Mouse (Mus musculus): ENCODE results near the gene Mcf2l.

Gene Mcf2l

GRCm38 (mm10) chr8:12985259-12985658, 111.7 kb downstream of the Mcf2l start:
- no peak for DNase-seq (ENCODE audit: inconsistent age in 2 of 2, low spot score in 1 of 2)

DNA sequence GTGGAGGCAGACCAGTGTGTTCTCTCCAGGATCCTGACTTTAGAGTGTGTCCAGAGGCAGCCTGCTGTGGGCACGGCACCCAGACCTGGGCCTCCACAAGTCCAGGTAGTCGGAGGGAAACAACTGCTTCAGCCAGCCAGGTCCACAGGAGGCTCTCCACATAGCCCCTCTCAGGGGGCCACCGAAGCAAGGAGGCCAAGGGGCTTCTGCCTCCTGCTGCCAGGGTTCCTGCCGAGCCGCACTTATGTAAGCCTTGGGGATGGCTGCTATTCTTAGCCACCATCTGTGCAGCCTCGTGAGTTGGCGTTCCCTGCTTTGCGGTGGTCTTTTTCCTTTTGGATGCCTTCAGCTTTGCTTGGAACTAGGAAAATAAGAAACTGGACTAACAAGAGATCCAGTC, 114.0 kb downstream of the Mcf2l start:
- no peak for DNase-seq (ENCODE audit: inconsistent age in 2 of 2, low spot score in 1 of 2)

DNA sequence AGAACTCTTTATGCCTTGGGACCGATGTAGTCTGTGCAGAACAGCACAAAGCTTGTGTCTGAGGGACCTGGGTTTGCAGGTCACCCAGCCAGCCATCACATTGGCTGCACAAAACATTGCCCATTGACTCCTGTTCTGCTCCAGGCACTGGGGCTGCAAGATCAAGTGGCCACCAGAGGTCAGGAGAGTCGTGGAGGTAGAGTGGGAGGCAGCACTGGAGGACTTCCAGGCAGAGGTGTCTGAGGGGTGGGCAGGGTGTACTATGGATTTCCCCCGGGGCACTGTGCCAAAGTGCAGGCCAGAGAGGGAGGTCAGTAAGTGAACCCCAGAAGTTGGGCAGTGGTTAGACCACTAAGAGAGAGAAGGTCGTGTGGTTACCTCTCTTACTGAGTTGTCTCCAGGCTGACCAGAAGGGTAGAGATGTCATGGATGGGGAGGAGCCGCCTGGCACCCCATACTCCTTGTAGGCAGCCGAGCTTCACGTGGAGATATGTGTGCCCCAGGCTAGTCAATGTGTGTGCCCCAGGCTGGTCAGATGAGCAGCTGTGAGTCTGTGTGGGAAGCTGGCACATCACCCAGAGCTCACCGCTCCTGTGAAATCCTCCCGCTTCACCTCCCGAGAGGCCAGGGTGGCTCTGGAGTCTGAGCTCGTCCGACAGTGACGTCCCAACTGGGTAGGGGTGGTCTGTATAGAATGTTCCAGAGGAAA, 115.3 kb downstream of the Mcf2l start:
- peak in 1 of 2 experiments; percentile 33 for DNase-seq (ENCODE audit: inconsistent age in 2 of 2, low spot score in 1 of 2)

GRCm38 (mm10) chr8:12991411-12991810, 117.8 kb downstream of the Mcf2l start:
- no peak for DNase-seq (ENCODE audit: inconsistent age in 2 of 2, low spot score in 1 of 2)

GRCm38 (mm10) chr8:12994468-12994867, 120.9 kb downstream of the Mcf2l start:
- no peak for DNase-seq (ENCODE audit: inconsistent age in 2 of 2, low spot score in 1 of 2)

- DNase-seq (ENCODE audit: inconsistent age in 2 of 2, low spot score in 1 of 2) = peak in 1 of 2 experiments; percentile 77
These were observed 121.9 kb downstream of the Mcf2l start for GRCm38 (mm10) chr8:12995481-12995880.

GRCm38 (mm10) chr8:12996831-12997275, 123.2 kb downstream of the Mcf2l start:
- DNase-seq (ENCODE audit: inconsistent age in 2 of 2, low spot score in 1 of 2) = no peak

DNA sequence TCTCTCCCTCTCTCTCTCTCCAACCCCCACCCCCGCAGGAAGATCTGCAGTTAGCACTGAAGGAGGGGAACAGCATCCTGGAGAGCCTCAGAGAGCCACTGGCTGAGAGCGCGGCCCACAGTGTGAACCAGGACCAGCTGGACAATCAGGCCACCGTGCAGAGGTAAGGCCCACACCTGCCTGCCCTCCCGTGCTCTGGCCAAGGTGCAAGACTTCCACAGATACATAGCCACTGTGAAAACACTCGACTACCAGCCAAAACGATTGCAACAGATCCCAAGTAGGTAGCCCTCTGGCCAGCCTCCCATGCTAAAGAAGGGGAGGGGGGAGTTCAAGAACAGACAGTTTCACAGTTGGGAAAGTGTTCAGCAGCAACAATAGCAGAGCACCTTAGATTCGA, 124.7 kb downstream of the Mcf2l start:
- DNase-seq (ENCODE audit: inconsistent age in 2 of 2, low spot score in 1 of 2) = no peak

- DNase-seq (ENCODE audit: inconsistent age in 2 of 2, low spot score in 1 of 2) = no peak
These were observed 126.2 kb downstream of the Mcf2l start for GRCm38 (mm10) chr8:12999793-13000192.

DNA sequence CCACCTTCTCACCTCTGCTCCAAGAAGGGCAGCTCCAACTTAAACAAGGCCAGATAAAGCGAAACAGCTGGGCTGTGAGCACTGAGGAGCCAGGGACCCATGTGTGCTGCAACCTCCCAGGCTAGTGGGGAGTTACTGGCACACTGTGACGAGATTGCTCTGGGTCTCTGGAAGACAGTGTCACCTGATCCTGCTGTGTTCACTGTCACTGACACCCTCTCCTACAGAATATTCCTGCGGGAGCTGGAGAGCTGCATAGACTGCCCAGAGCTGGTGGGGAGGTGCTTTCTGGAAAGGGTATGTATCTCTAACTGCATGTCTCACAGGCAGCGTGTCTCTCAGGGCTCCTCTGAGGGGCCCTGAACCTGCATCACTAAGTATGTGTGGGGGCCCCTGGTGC, 133.9 kb downstream of the Mcf2l start:
- DNase-seq (ENCODE audit: inconsistent age in 2 of 2, low spot score in 1 of 2) = no peak

DNA sequence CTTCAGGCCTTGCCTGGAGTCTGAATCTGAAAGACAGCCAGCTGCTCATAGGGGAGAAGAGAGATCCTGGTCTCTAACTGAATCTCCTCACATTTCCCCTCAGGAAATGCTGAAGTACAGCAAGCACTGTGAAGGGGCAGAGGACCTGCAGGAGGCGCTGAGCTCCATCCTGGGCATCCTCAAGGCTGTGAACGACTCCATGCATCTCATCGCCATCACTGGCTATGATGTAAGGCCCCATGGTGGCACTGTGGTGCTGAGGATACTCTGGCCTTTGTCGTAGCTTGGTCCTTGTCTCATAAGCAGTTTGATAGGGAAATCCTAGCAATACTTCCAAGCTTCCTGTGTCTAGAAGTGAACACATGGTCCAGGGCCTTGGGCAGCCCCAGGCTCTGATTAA, 136.7 kb downstream of the Mcf2l start:
- no peak for DNase-seq (ENCODE audit: inconsistent age in 2 of 2, low spot score in 1 of 2)

- DNase-seq (ENCODE audit: inconsistent age in 2 of 2, low spot score in 1 of 2) = no peak
These were observed 146.0 kb downstream of the Mcf2l start for GRCm38 (mm10) chr8:13019560-13019959.

GRCm38 (mm10) chr8:13021830-13022229, 148.2 kb downstream of the Mcf2l start:
- DNase-seq (ENCODE audit: inconsistent age in 2 of 2, low spot score in 1 of 2) = no peak

GRCm38 (mm10) chr8:13025487-13026224, 152.1 kb downstream of the Mcf2l start, which contains the start of gene F7:
Gene F7, plus strand, starts transcription at chr8:13026034.
- no peak for DNase-seq (ENCODE audit: inconsistent age in 2 of 2, low spot score in 1 of 2)

GRCm38 (mm10) chr8:13027615-13028014, 154.0 kb downstream of the Mcf2l start:
- no peak for DNase-seq (ENCODE audit: inconsistent age in 2 of 2, low spot score in 1 of 2)

DNA sequence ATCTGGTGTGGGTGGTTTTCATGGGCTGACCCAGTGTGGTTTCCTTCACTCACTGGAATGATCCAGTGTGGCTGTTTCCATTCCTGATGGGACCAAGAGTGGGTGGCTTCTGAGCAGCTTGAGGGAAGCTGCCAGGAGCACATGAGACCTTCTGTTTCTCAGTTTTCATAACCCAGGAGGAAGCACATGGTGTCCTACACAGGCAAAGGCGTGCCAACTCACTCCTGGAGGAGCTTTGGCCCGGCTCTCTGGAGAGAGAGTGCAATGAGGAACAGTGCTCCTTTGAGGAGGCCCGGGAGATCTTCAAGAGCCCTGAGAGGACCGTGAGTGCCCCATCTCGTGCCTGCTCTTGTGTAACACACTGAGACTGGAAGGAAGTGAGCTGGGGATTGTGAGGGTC, 154.9 kb downstream of the Mcf2l start:
- DNase-seq (ENCODE audit: inconsistent age in 2 of 2, low spot score in 1 of 2) = no peak

- peak in 1 of 2 experiments; percentile 26 for DNase-seq (ENCODE audit: inconsistent age in 2 of 2, low spot score in 1 of 2)
These were observed 162.8 kb downstream of the Mcf2l start for GRCm38 (mm10) chr8:13036346-13036812.

DNA sequence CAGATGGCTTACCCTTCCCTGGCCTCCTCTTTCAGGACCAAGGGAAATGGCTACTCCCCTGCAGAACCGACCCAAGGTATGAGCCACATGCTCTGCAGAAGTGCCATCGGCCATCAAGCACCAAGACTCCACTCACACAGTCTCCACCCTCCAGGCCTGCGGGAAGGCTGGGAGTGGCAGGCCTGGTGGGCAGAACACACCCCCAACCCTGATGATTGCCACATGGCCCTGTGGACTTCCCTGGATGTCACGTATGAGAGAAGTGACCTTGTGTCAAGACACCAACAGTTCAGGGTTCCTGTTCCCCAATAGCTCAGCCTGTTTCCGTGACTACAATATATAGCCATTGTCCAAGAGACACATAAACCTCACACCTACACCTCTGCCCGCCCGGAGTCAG, 163.4 kb downstream of the Mcf2l start, which contains the start of gene F10:
Gene F10, plus strand, starts transcription at position 294 of the 400 bp plus-strand sequence.
- no peak for DNase-seq (ENCODE audit: inconsistent age in 2 of 2, low spot score in 1 of 2)

DNA sequence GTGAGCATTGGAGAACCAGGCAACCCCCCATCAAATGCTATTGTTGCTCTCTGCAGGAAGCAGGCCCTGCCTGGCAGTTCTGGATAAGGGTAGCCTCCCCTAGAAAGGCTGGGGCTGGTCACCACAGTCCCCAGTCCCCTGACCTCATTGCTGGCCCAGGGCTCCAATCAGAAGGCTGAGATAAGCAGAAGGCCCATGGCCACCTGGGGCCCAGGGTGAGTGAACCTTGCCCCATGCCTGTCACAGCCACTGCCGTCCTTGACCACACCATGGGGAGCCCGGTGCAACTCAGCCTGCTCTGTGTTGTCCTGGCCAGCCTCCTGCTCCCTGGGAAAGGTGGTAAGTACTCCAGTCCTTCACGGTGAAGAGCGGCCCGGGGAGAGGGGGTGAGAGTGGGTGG, 164.0 kb downstream of the Mcf2l start:
- peak in 1 of 2 experiments; percentile 58 for DNase-seq (ENCODE audit: inconsistent age in 2 of 2, low spot score in 1 of 2)

DNA sequence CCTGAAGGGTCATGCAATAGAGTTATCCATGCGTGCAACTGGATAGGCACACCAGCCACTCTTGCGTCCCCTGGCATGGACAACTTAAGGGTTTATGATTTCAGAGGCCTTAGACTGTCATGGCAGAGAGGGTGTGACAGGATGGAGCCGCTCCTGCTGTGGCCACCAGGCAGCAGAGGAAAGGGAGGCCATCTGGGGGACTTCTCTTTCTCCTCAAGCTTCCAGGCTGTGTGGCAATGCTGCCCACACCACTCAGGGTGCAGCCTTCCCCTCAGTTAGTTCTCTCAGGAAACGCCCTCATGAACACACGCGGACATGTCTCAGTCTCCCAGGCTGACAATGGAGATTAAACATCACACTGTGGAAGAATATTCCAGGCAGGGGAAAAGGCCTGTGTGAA, 165.4 kb downstream of the Mcf2l start:
- no peak for DNase-seq (ENCODE audit: inconsistent age in 2 of 2, low spot score in 1 of 2)

- DNase-seq (ENCODE audit: inconsistent age in 2 of 2, low spot score in 1 of 2) = no peak
These were observed 167.9 kb downstream of the Mcf2l start for GRCm38 (mm10) chr8:13041459-13041858.

DNA sequence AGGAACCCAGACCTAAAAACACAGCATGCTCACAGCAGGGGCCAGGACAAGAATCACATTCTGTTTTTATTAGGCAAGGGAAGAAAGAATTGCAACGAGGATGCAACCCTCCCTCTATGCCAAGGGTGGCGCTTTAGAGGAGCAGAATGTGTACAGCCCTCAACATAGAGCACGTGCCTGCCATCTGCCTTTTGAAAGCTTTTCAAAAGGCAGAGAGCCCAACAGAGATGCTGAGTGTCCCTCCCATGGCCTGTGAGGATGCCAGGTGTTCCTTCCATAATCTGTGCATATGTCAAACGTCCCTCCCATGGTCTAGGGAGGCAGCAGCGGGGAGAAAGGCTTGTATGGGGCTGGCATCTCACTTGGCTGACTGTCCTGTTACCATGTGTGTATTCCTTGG, 174.0 kb downstream of the Mcf2l start:
- DNase-seq (ENCODE audit: inconsistent age in 2 of 2, low spot score in 1 of 2) = no peak
